Mouse (Mus musculus) embryo, embryonic 9.5 days (tissue): ENCODE data around the gene Il7r.
"Not testable (repeated sequence)": the region's sequence is repeated elsewhere in the genome, so short reads cannot be mapped to it uniquely, and the experiment has no call there.

Source experiments
- DNase-seq: peaks from one replicate; pipeline ENCODE4 v3.0.0-alpha.2; 2017; ENCODE audit errors: extremely low spot score

Gene Il7r

DNA sequence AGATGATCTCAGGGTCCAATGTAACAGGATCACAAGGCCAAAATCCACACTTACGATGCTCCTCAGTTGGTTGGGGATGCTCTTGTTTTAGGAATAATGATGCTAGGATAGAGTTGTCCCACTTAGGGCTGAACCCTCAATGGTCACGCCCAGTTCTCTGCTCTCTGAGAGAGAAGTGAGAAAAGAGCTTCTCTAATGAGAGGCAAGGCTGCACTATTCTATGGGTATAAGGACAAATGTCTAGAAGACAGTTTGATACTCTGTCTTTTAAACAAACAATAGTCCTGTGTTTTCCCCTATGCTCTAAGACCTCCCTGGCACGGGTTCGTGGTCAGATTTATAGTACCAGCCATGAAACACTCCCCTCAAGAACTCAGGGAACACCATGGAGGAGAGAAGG is at the start of gene Il7r:
TSS of gene Il7r (minus strand) at position 101 of the 400 bp plus-strand sequence.
- DNase-seq: no peak

DNA sequence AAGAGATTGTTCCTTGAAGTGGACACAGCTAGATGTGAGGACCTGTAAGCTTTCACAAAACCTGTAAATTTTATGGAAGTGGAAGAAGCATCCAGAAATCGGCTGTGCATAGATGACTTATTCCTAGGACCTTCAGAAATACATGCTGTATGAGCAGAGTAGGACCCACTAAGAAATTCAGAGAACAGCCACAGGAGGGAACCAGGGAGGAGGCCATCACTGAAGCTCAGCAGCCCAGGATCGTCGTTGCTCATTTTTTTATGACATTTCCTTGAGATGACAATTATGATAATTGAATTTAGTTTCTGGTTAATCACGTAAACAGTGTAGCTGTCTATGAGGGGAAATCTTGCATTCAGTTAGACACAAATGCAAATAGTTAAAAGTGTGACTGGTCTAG is 47.3 kb upstream of the Il7r start:
- DNase-seq: no peak

DNA sequence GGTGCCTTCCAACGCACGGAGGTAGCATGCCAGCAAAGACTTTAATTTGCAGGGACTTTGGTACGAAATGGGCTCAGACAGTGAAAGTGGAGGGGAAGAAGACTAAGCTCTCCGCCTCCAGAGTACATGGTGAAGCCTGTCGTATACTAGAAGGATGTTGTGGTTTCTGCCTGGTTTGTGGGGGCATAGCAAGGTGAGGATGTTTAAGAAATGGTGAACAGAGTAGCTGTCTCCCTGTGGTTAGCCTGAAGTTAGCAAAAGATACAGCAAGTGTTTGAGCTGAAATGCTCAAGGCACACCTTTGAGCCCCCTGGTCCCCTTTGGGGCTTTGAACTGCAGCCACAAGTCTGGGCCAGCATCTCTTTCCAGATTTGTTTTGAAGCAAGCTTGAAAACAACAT is 44.8 kb upstream of the Il7r start:
- no peak for DNase-seq

DNA sequence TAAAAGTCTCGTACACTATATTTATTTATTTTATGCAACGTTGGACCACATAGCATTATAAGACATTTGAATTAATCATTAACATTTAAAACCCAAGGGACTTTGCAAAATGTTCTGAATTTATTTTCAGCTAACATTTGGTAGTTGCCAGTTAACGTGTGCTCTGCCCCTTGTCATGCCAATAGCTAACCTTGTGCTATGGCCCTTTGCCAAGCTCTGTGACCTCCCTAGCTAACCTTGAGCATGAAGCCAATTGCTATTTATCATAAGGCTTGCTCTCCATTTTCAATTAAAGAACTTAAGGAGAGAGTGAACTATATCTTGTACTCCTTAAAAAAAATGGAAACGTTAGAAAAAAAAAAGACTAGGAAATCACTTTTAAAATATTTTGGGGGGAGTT is 43.4 kb upstream of the Il7r start:
- no peak for DNase-seq

DNA sequence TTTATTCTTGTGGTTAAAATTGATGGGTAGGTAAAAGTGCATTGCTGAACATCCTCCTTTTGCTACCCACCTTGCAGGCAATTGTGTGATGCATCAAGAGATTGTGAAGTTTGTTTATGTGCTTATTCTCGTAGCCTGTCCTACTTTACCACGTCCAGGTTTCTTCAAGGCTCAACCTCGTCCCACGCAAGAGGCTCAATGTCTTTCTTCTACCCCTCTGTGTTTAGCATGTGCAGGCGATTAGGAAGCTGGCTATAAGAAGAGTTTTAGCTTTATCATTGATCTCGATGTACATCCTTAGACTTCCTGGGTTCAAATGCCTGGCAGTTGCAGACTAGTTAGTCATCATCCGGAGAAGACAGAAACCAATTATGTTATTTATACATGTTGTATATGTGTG is 42.7 kb upstream of the Il7r start:
- no peak for DNase-seq

DNA sequence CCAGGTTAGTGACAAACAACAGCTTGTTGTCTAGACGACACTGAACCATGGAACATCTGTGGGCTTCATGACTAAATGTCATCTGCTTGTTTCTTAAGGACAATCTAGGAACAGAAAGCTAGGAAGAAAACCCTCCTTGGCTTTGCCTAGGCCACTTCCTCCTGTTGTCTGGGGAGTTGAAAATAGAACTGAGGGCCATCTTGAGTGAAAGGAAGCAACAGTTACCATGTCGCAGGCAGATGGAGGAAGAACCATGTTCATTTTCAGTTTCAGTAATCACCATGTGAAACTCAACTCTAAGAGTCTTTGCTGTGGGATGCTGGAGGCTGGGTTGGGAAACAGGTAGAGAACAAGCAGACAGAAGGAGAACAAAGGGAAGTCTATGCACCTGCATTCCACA is 41.9 kb upstream of the Il7r start:
- no peak for DNase-seq

DNA sequence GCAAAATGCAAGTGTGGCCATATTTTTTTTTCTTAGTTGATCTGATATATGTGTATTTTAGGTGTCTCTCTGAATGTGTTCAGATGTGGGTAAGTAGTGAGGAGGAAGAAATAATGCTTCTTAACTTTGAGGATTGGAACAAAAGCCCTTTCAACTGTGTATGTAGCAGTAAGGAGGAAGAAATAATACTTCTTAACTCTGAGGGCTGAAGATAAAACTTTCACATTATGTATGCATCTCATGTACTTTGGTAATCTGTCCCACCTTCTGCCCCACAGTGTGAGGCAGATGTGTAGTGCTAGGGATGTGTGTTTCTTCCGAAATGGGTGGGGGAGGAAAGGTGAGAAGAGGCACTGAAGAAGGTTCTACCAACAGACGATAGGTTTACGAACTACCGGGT is 37.3 kb upstream of the Il7r start:
- DNase-seq: no peak

DNA sequence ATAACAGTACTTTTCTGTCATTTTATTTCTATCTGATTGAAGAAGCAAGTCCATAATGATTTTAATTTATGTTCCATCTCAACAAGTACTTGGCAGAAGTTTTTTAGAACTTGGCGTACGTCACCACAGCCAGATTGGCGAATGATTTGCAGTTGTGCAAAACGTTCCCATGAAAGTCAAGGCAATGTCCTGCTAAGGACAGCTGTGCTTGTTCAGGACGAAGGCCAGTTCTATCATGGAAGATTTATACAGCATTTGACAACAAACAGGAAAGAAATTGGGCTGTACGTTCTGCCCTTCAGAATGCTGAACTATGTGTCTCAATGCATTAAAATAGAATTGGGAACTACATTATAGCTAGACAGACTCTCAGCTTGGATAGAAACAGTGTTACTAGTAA is 35.4 kb upstream of the Il7r start:
- DNase-seq: no peak

DNA sequence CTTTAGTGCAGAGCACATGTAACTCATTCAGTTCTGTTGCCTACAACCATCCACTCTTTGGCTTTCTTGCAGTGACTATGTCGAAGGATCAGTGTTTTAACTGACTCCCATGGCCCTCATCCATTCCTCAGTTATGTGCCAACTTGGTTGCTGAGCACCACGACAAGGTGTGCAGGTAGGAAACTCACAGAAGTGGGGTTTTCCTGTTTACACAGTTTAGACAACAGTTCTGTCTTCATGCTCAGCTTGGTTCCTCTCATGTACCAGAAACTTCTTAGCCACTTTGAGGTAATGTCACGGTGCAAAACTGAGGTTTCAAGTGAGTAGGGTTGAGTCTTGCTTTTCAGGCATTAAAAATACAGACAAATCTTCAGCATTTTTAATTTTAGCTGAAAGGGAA is 34.2 kb upstream of the Il7r start:
- no peak for DNase-seq

DNA sequence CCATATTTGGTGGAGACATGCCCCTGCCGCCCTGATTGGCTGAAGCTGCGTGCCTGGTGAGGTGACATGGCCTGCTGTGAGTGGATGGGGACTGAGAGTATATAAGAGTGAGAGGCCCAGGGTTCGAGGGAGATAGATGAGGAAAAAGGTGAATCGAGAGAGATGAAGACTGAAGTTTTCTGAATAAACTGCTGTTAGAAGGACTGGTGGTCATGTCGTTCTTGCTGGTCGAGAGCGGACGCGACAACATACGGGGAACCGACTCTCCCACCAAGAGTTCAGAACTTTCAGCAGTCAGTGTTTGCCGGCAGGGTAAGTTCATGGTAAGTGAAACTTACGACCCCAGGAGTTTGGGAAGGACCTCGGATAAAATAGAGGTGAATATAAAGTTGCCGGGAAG is 27.3 kb upstream of the Il7r start:
- not testable (repeated sequence) for DNase-seq

DNA sequence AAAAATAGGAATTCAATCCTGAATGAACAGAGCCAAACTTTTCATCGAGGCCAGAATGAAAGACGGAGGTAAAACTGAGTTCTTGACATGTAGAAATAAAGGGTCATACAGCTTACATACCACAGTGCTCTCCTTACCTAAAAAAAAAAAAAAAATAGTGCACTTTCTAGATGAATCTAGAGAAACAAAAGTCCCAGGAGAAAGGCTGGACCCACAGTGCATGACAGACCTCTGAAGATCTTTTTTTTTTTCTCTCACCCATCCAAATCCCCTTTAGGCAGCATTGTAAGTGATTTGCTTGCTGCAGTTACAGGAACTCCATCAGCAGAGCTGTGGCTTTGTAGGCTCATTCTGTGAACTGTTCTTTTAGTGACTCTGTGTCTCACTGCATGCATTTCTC is 19.0 kb upstream of the Il7r start:
- DNase-seq: no peak

DNA sequence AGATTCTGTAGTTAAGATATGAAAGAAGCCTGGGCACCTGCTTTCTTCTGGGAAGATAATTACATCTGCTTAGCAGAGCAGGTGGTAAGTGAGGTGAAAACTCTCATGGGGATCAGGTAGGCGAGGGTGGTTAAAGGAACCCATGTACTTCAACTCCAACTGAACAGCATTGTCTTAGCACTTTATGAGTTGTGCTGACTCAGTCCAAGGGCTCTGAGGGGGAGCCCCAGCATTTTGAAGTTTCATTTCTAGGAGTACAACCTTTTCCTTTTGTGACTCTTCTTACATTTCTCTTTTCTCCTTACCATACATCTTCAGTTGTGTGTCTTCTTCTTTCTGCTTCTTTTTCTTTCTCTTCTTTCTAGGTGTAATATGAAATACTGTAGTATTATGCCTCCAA is 5.2 kb upstream of the Il7r start:
- DNase-seq: no peak

DNA sequence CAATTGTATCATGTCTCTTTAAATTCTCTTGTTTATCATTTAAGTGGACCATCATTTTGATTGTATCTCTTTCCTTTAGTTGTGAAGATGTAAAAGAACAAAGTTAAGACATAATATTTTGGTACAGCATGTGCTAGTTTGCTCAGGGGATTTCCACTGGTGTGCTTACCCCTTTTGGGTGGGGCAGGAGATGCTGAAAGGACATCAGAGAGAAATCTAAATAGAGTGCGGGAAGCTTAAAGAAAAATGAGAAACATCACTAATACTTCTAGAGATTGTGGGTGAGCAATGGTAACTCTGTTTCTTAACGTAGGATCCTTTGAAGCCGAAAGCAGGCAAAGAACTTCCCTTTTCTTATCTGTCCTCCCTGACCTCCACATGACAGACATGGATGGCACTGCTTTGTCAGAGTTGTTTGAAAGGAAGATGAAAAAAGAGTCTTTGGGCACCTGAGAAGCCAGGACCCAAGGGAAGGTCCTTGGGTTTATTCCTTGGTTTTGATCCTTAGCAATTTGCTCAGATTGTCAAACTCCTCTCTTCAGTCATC is 3.5 kb upstream of the Il7r start:
- DNase-seq: no peak

DNA sequence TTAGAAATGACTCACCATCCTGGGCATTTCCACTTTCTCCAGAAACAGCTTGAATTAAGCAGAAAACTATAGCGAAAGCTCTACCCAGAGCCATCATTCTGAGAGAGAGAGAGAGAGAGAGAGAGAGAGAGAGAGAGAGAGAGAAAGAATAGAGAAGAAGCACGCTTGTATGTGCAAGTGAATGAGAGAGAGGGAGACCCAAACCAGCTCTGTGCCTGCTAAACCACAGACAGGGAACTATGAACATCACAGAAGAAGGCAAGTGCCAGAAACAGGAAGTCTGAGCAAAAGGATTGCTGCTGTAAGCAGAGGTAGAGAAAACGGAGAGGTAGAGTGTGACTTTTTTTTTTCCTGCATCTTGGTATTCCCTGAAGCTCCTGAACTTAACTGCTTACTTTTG is 330 bp downstream of the Il7r start:
- DNase-seq: no peak

DNA sequence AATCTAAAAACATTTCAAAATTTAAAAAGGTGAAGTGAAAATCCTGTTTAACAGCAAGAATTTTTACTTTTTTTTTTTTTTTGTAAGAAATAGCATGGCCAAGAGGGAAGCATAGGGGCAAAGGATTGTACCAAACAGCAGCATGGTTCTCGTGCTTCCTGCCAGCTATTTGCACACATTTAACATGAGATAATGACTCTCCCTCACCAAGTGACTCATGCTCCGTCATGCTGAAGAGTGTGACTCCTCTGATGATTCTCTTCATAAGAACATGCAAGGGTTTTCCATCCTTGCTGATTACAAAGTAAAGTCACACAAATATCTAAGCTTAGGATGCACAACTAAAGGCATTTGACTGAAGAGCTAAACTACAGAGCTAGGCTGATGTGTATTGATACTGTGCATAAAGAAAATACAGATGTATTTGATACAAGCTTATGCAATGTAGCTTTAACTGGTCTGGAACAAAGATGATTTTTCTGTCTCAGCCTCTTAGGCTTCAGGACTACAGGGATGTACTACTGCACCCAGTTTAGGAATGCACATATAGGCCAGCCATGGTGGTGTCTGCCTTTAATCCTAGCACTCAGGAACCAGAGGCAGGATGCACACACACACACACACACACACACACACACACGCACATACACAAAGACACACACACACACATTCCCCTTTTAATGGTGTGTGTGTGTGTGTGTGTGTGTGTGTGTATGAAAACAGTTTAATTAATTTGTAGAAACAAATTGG is 1.6 kb downstream of the Il7r start:
- no peak for DNase-seq

DNA sequence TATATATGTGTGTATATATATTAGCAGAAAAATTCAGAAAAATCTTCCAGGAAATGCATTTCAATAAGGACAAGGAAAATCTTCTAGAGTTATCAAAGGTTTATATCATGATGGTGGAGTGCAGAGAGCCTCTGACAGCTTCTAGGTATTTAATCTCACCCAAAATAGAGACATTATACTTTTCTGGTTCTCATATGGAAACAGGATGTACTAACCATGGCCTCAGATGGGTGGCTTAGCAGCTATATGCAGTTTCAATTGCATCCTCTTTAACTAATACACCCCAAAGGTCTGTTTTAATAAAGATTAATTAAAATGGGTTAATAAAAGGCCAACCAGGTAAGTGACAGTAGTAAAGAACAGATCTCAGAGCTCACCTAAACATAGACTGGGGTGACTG is 3.6 kb downstream of the Il7r start:
- no peak for DNase-seq

DNA sequence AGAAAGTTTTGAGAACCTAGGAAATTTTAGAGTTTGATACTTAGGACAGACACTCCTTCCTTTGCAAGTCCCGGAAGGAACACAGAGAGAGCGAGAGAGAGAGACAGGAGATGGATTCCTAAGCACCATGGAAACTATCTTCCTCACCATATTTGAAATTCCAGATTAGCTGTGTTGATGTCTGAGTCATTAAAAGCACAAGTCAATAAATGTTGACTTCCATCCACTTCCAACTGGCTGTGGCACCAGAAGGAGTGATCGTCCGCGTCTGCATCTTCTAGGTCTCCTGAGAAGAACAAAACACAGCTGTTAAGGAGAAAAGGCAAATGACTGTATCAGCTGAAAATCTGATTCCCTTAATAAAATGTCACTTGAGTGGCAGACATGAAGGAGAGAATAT is 5.1 kb downstream of the Il7r start:
- DNase-seq: no peak

DNA sequence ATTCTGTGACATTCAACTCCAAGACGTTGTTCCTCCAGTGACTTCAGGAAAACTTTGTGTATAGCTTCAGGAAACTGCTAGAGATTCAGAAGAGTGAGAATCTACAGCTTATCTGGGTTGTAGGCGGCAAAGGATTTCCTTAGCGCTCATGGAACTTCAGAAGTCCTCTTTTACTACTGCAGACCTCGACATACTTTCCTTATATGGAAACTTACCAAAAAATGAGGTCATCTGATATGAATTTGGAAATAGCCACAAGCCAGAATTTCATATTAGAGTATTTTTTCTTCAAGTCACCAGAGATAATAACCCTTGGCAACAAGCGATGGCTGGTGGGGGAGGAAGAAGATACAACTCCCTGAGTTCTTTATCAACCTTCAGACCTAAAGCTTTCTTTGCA is 6.0 kb downstream of the Il7r start:
- DNase-seq: no peak

DNA sequence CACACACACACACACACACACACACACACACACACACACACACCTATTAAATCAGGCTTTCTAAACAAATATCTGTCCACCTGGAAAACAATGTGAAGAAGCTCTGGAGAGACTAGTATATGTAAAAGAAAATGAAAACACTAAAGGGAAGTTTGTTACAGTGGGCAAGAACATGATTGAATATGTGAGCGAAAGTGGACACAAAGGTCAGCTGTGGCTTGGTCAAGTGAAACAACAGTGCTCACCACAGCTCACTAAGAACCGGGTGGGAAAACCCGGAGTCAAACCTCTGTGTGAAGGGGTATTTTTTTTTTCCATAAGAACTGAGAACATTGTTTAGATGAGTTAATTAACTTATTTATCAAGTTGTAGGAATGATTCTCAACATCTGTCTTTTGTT is 6.9 kb downstream of the Il7r start:
- no peak for DNase-seq

DNA sequence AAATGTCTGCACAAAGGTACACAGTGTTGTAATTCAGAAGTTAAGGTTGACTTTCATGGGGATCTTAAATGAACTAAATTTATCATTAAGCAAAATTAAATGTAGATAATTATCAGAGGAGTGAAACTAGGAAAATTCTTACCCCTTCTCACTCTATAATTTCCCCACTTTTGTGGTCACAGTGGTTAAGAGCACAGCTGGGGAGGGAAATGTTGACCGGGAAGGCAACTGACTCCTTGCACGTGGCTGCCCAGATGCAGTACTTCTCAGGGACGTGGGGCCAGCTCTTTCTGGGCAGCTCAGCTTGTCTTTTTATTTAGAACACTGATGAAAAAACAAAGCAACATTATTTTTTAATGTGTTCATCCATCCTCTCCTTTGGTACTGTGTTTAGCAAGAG is 37.9 kb downstream of the Il7r start:
- no peak for DNase-seq

DNA sequence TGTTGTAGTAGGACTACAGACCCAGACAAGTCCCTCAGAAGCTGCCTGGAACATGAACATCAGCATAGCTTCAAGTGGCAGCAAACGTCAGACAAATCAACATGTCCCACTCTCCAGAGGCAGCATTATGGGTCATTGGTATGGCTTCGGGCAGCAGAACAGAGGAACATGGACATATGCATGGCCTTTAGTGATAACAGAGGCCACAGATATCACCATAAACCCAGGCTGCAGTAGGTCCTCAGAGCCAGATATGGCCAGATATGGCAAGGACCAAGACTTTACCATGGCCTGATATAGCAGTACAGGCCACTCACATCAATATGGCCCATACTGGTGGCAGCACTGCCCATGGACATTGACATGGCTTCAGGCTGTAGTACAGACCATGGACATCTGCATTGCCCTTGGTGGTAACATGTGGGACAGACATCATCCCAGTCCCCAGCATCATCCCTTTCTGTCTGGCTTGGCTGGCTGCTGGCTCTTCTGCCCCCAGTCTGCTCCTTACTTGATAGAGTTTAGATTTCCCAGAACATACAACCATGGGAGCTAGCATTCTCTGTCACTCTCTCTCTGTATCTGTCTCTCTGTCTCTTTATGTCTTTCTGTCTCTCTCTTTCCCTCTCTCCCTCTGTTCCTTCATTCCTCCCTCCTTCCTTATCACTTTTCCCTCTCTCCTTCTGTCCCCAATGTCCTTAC is 40.4 kb downstream of the Il7r start:
- DNase-seq: no peak

DNA sequence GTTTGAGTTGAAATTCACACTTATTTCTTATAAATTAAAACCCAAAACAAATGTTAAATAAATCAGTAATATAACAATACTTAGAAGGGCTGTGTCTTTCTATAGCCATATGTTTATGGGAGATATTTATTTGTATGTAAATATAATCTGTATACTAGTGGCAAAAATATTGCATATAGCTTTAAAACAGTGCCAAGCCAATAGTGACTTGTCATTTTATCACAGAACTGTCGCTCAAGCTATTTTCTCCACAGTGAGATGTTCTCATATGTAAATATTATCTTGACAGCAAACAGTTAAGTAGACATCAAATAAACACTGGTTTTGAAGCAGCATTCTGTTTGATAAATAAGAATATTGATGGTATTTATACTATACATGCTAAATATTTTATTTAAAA is 56.8 kb downstream of the Il7r start:
- DNase-seq: no peak

DNA sequence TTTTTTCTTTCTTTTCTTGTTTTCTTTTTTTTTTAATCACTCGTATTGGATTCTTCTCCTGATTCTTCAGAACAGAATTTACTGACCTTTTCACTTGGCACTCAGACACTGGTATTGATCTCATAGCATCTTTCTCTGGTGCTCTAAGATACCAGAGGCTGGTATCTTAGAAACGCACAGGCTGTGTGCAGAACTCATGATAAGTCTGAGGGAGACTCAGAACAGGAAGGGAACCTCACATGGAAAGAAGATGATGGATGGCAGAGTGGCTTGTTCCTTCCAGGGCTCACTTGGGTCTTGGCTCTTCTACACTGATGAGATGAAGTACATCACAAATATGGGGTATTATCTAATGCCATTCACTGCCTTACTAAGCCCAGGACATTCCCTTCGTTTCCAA is 57.4 kb downstream of the Il7r start:
- DNase-seq: no peak

DNA sequence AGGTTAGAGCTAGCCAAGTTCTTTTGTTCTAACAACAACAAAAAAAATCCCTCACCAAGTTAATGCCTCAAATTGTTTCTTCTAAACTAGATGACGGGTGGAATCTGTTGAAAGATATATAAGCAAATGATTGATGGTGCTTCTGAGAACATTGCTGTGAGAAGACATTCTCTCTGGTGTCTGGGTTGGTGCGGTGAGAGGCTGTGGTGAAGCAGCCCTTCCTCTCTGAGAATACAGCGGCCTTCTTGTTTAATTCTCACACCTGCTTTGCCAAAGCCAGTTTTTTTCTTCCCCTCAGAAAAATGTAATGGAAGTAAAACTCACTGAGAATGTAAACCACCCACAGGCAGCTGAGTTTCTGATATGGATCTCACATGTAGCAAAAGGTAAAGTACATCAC is 57.8 kb downstream of the Il7r start:
- DNase-seq: no peak
